Mouse (Mus musculus): ENCODE measurements at regions not wholly inside any gene's neighbourhood (a gene's known extent, or its start where the extent isn't known, plus 50 kb on each side); places are given as distances from the start of the nearest gene placed in this dataset.

DNA sequence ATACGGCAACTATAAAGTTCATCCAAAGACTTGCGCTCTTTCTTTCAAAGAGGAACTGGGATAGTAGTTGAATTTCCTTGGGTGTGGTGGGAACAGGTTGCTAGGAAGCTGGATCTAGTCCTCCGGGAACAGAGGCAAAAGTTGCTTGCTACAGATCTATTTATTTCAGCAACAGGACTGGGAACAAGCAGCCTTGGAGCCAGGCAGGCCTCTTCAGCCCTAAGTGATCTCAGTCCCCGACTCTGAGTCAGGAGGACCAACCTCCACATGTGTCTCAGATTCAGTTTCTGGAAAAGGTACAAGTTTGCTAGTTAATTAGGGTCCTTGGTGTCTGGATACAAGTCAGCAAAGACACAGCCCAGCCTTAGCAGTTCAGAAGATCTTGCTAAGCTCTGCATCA is 180.2 kb downstream of the Efcab1 start:
- TF ChIP-seq POLR2A (IDR thresholded peaks at IDR 0.05; ENCODE audit: insufficient read depth, low read length) (no peak), CTCF (IDR thresholded peaks at IDR 0.05; ENCODE audit: low read depth, low read length) (no peak)

Measured in ES-Bruce4 (cell line).